Mouse (Mus musculus): Measurements from ENCODE around the gene Ccdc58.

GRCm38 (mm10) chr16:36064904-36065303 is 6.6 kb upstream of the Ccdc58 start:
- TF ChIP-seq POLR2A (IDR thresholded peaks at IDR 0.05; ENCODE audit: low read depth, low read length) (no peak), CTCF (IDR thresholded peaks at IDR 0.05; ENCODE audit: extremely low read depth, insufficient read length, insufficient replicate concordance, low read depth, low read length) (no peak)

All from small intestine, adult 2 months (tissue).